Mouse (Mus musculus) spleen, adult 2 months (tissue): Measurements from ENCODE around the gene Gm49322. TPM values are rescaled to one million over a fixed set of nuclear protein-coding genes. Genes with fewer than 3 reads are reported as not detected.
A peak's percentile ranks its signal among the peaks of the same experiment; 100 is the strongest.

ENCODE experiments used
- DNase-seq, 2 experiments: peaks; one replicate each; pipeline versions ENCODE4 v3.0.0 to v3.0.0-alpha.2; 2012 to 2021; ENCODE audit warnings: low spot score in 2 of 2, low read depth in 1 of 2
- H3K27ac ChIP-seq: fragments of 200-500 bp; 2 replicates; pipeline ENCODE4 v1.5.1; 2012; ENCODE audit warnings: low read length, inconsistent platforms; ENCODE audit not compliant: insufficient read depth
- H3K27me3 ChIP-seq: fragments of 200-500 bp; 2 replicates; pipeline ENCODE4 v1.6.1; 2012; ENCODE audit warnings: mild to moderate bottlenecking, moderate library complexity, low read length, inconsistent platforms; ENCODE audit not compliant: control insufficient read depth, insufficient read depth
- H3K36me3 ChIP-seq: fragments of 200-500 bp; 2 replicates; pipeline ENCODE4 v1.6.1; 2012; ENCODE audit warnings: mild to moderate bottlenecking, low read length, inconsistent platforms; ENCODE audit not compliant: control insufficient read depth, insufficient read depth
- H3K4me1 ChIP-seq: fragments of 200-500 bp; 2 replicates; pipeline ENCODE4 v1.6.1; 2011; ENCODE audit warnings: inconsistent platforms; ENCODE audit not compliant: control insufficient read depth, insufficient read depth, insufficient read length
- H3K4me3 ChIP-seq: fragments of 200-500 bp; 2 replicates; pipeline ENCODE4 v1.5.1; 2011; ENCODE audit warnings: mild to moderate bottlenecking, inconsistent platforms; ENCODE audit not compliant: insufficient read depth, insufficient read length; ENCODE audit errors: extremely low read depth
- CTCF ChIP-seq: fragments of 200-500 bp; IDR thresholded peaks from 2 replicates; pipeline ENCODE4 v1.5.1; 2011; ENCODE audit warnings: mild to moderate bottlenecking, inconsistent platforms; ENCODE audit not compliant: insufficient read depth, insufficient read length, insufficient replicate concordance; ENCODE audit errors: extremely low read depth
- POLR2A ChIP-seq: fragments of 200-500 bp; IDR thresholded peaks from 2 replicates; pipeline ENCODE4 v1.6.1; 2011; ENCODE audit warnings: low read depth, low read length, inconsistent platforms
- WGBS: fragments of 180-500 bp; shearing (Covaris S2); methylation state at CpG from one replicate; pipeline ENCODE4 v1.1.7; 2018; 5-methylcytosine and 5-hydroxymethylcytosine counted together
- polyA plus RNA-seq: library from polyadenylated mRNA; depleted of rRNA; stranded (reverse); fragments of >200 nt; gene quantifications from 2 replicates; pipeline ENCODE4 v1.2.3, GENCODE M21; 2012

Gene Gm49322
- polyA plus RNA-seq, 1 experiment: 3.0 TPM

DNA sequence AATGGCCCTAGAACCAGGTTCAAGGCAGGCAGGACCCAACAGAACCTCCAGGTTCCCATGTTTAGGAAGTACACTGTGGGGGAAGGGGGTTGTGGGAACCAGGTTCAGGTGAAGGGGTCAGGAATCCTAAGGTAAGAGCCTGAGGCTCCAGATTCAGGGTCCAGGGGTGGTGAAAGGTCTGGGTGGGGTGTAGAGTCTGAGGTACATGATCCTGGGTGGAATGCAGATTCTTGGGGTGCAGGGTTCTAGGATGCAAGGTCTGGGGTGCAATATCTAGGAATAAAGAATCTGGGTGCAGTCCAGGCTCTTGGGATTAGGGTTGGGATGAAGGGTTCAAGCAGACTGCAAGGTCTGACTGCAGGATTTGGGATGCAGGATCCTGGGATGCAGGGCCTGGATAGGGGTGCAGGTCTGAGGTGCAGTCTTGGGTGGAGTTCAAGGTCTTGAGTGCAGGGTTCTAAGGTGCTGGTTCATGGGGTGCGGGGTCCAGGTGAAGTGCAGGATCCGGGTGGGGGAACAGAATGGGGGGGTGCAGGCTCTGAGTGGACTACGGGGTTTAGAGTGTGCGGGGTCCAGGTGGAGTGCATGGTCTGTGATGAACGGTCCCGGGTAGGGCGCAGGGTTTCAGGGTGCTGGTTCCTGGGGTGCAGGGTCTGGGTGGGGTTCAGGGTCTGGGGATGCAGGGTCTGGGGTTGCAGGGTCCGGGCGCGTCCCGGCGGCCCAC is 49.7 kb downstream of the Gm49322 start:
- H3K27me3 ChIP-seq: no peaks in the 10 kb centered on the region

DNA sequence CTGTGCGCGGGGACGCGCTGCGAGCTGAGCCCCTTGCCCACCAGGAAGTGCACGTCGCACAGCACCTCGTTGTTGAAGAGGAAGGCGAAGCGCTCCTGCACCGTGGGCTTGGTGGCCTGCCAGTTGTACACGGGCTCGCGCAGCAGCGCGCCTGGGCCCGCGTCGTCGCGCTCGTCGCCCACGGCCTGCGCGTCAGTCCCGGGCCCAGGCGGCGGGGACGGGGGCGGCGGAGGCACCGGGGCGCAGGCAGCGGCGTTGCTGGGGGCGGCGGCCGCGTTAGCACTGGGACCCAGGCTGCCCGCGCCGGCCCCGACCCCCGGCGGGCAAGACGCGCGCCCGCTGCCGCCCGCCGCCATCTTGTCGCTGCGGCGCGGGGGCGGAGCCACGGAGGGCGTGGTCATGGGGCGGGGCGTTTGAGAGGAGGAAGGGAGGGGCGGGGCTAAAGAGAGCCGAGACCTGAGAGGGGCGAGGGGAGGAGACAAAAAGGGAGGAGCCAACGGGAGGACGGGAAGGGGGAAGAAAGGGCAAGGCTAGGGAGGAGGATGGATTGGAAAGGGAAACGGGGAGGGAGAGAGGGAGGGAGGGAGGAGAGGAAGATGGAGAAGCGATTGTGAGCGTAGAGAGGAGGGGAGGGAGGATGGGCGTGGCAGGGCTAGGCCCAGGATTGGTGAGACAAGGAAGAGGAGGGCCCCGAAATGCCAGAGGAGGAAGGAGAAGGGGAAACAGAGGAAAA is 50.5 kb downstream of the Gm49322 start:
- peak overlapping the region; percentile 84 for H3K4me3 ChIP-seq
- TF ChIP-seq POLR2A (peak; percentile 59), CTCF (no peak)
- H3K27ac ChIP-seq: peak overlapping the region; percentile 46
- H3K4me1 ChIP-seq: peaks cover 34% of the 10 kb centered on the region
- WGBS: 1% methylated on average over 70 of the region's 72 CpGs
- no peaks in the 10 kb centered on the region for H3K27me3 ChIP-seq
- peak; percentile 80 to 92 for DNase-seq
- H3K36me3 ChIP-seq: 0 out of 2 replicates have a peak, but pooled peaks cover 2% of the 10 kb centered on the region

More for the DNA sequence above, 49.7 kb downstream of the Gm49322 start:
- no peak for DNase-seq
- Histone ChIP-seq H3K4me3 (peak overlapping the region; percentile 84), H3K36me3 (0 out of 2 replicates have a peak, but pooled peaks cover 2% of the 10 kb centered on the region), H3K27ac (0 out of 2 replicates have a peak overlapping the region, but pooled peaks have one; percentile 5), H3K4me1 (peaks cover 29% of the 10 kb centered on the region)
- TF ChIP-seq CTCF (no peak), POLR2A (no peak)
- under 1% methylated on average over 12 of the region's 12 CpGs for WGBS

- 44% methylated on average over 15 of the region's 15 CpGs for WGBS
- DNase-seq: no peak
- Histone ChIP-seq H3K27me3 (no peaks in the 10 kb centered on the region), H3K4me1 (peaks cover 36% of the 10 kb centered on the region), H3K36me3 (0 out of 2 replicates have a peak, but pooled peaks cover 2% of the 10 kb centered on the region), H3K4me3 (peak within 1 kb of the TSS; percentile 84), H3K27ac (peak within 1 kb of the TSS; percentile 55)
- TF ChIP-seq CTCF (no peak), POLR2A (no peak)
Measured at GRCm38 (mm10) chr10:80656863-80657623, 51.2 kb downstream of the Gm49322 start, which contains the start of gene Btbd2. Btbd2 (minus strand) TSS chr10:80657071.

DNA sequence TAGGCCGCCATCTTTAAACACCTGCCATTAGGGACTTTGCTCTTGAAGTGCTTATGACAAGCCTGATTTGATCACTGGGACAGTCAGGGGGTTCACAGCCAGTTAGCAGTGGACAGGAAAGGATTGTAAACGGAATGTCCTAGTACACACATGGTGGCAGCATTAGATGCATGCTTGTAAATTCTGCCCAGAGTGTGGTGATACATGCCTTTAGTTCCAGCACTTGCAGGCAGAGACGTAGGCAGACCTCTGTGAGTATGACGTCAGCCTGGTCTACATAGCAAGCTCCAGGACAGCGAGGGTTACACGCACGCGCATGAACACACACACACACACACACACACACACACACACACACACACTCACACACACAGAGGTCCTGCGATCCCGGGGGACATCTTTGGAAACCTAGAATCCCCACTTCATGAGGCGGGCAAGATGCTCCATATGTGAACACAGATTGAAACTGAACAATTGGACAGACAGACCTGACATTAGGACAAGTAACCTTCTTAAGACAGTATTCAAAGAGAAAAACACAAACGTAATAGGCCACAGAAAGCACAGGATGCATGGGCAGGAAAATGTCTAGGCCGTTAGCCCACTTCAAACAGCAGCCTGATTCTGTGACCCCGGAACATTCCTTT is 52.5 kb downstream of the Gm49322 start:
- 38% methylated on average over 14 of the region's 14 CpGs for WGBS
- H3K4me1 ChIP-seq: peaks cover 45% of the 10 kb centered on the region
- no peaks in the 10 kb centered on the region for H3K36me3 ChIP-seq
- H3K27me3 ChIP-seq: no peaks in the 10 kb centered on the region
- peak overlapping the region; percentile 55 for H3K27ac ChIP-seq
- H3K4me3 ChIP-seq: no peak overlapping the region
- TF ChIP-seq POLR2A (no peak), CTCF (no peak)
- DNase-seq: no peak

GRCm38 (mm10) chr10:80658841-80659202 is 53.0 kb downstream of the Gm49322 start:
- 0 out of 2 replicates have a peak overlapping the region, but pooled peaks have one; percentile 15 for H3K4me3 ChIP-seq
- no peaks in the 10 kb centered on the region for H3K27me3 ChIP-seq
- H3K36me3 ChIP-seq: no peaks in the 10 kb centered on the region
- DNase-seq: peak in 1 of 2 experiments; percentile 54
- peak overlapping the region; percentile 81 for H3K27ac ChIP-seq
- no peak for TF ChIP-seq POLR2A
- TF ChIP-seq CTCF: no peak
- H3K4me1 ChIP-seq: peaks cover 47% of the 10 kb centered on the region
- 10% methylated on average over 4 of the region's 4 CpGs for WGBS

DNA sequence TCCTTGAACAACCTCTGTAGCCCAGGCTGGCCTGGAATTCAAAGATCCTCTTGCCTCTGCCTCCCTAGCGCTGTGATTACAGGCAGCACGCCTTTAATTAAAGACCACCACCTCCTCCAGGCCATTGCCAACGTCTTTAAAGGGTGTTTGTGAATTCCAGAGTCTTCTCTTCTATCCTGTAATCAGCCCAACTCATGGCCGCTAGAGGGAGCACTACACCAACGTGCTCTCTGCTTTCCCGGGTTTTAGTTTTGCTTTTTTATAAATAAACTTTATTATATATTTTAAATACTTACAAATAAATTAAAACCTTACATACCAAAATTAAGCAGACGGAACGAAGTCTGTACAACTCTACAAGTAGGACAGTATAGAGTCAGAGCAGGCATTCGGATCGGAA is 53.4 kb downstream of the Gm49322 start:
- Histone ChIP-seq H3K36me3 (no peaks in the 10 kb centered on the region), H3K4me3 (0 out of 2 replicates have a peak overlapping the region, but pooled peaks have one; percentile 15), H3K27ac (peak overlapping the region; percentile 81), H3K4me1 (peaks cover 49% of the 10 kb centered on the region), H3K27me3 (no peaks in the 10 kb centered on the region)
- WGBS: 9% methylated on average over 10 of the region's 10 CpGs
- peak; percentile 45; the same call in 1 of the 2 replicates for TF ChIP-seq CTCF
- TF ChIP-seq POLR2A: no peak
- DNase-seq: peak; percentile 55 to 73
